14 mouse cellular contexts compared by ENCODE assay signal in genomic region chr14:75892118-75892517, GRCm38 (mm10). TPM values are rescaled to one million over a fixed set of nuclear protein-coding genes. Genes with fewer than 3 reads are reported as not detected.
DNase-seq lines count a peak whose midpoint lies in the region; ATAC-seq lines count a peak whose summit lies in the region.
"Had no signal": no experiment of that assay in that cellular context is flagged by ENCODE, and none has a peak within 500 bp of the region (broad histone marks: within the 10 kb centered on the region; RNA-seq: fewer than 3 reads in every experiment).

No protein-coding gene starts in this region.

- H3K4me3 ChIP-seq in midbrain, embryonic 14.5 days (replicated peaks; ENCODE audit: low read depth, low read length) = no peak overlapping the region
- H3K4me3 ChIP-seq: erythroblast, embryonic 14.5 days; midbrain, embryonic 12.5 days; neural tube, embryonic 13.5 days had no signal

- H3K27ac ChIP-seq in midbrain, embryonic 14.5 days (replicated peaks; ENCODE audit: low read depth, low read length) = no peak overlapping the region
- H3K27ac ChIP-seq: midbrain, embryonic 12.5 days; neural tube, embryonic 13.5 days had no signal

- WGBS in midbrain, embryonic 14.5 days = 87% methylated on average over 9 of the region's 9 CpGs

- DNase-seq in left cerebral cortex, adult 11 months (ENCODE audit: low spot score) = peak; percentile 81
- no peak for DNase-seq in left cerebral cortex, postnatal 4 days
- peak; percentile 81 for DNase-seq in gonadal fat pad, adult 2 months (ENCODE audit: low read depth)
- DNase-seq in left cerebral cortex, adult 8-10 months (ENCODE audit: low spot score in 2 of 2) = peak; percentile 62 to 93
- DNase-seq in kidney, adult 18-20 months = no peak
- DNase-seq in midbrain, embryonic 14.5 days = no peak
- DNase-seq: adrenal gland, postnatal 36 days; cerebellum, adult 8-10 months; kidney, adult 8-10 months had no signal

- H3K27me3 ChIP-seq in midbrain, embryonic 14.5 days (ENCODE audit: control insufficient read depth, insufficient read depth, low read length) = no peaks in the 10 kb centered on the region
- H3K27me3 ChIP-seq: CH12.LX; midbrain, embryonic 12.5 days; neural tube, embryonic 13.5 days had no signal

- H3K4me1 ChIP-seq in midbrain, embryonic 14.5 days (ENCODE audit: control insufficient read depth, insufficient read depth, low read length) = no peaks in the 10 kb centered on the region
- H3K4me1 ChIP-seq: midbrain, embryonic 12.5 days; neural tube, embryonic 13.5 days had no signal

- no peak overlapping the region for H3K4me2 ChIP-seq in midbrain, embryonic 14.5 days (ENCODE audit: low read length)
- H3K4me2 ChIP-seq: midbrain, embryonic 12.5 days; neural tube, embryonic 13.5 days had no signal

- no peak for ATAC-seq in activated CD4-positive, CD25-positive, alpha-beta regulatory T cell, adult 4 months
- no peak for ATAC-seq in midbrain, embryonic 14.5 days (ENCODE audit: low FRiP score, low TSS enrichment)

- intact Hi-C loops in left cerebral cortex, postnatal 4 days (cut with DNase I) = no loop called here

- H3K9me3 ChIP-seq in midbrain, embryonic 14.5 days (ENCODE audit: control insufficient read depth, low read length) = no peaks in the 10 kb centered on the region
- H3K9me3 ChIP-seq: midbrain, embryonic 12.5 days; neural tube, embryonic 13.5 days had no signal

- no peak overlapping the region for H3K9ac ChIP-seq in midbrain, embryonic 14.5 days (replicated peaks; ENCODE audit: low read length)
- H3K9ac ChIP-seq: midbrain, embryonic 12.5 days; neural tube, embryonic 13.5 days had no signal

- H3K36me3 ChIP-seq in midbrain, embryonic 14.5 days (ENCODE audit: control insufficient read depth, insufficient read depth, low read length) = peaks cover 10% of the 10 kb centered on the region

RNA-seq across cellular contexts. Expression of gene Tpt1, which starts 47.2 kb away (rescaled TPM):
- 1,000 to 10,000 TPM; 1,734 to 1,903 TPM for total RNA-seq in left cerebral cortex, postnatal 4 days (2021)
- polyA plus RNA-seq in gonadal fat pad, adult 2 months (2012; rRNA removed) = 2,435 and 2,516 TPM in 2 replicates
- total RNA-seq in left cerebral cortex, adult 8-10 months (2022) = 1,000 to 10,000 TPM in 2 of 4 experiments, 100 to 1,000 TPM in 2; 980 to 1,027 (median 1,005) TPM
- 1,000 to 10,000 TPM; 1,760 to 1,971 TPM for polyA plus RNA-seq in activated CD4-positive, CD25-positive, alpha-beta regulatory T cell, adult 4 months (2017; shearing (Covaris generic))
- polyA plus RNA-seq in midbrain, embryonic 14.5 days (2014; fragmentation: Nextera tagmentation; extraction: Ambion mirVana) = 851 and 883 TPM in 2 replicates

Comparison
In these comparisons a context has a peak if more than half of its experiments do, and no peak if none do; other contexts are left out.
1. DNase-seq: peak in left cerebral cortex, adult 11 months (single experiment), gonadal fat pad, adult 2 months (single experiment) and left cerebral cortex, adult 8-10 months (2 of 2); none in left cerebral cortex, postnatal 4 days (single experiment), kidney, adult 18-20 months (single experiment) and midbrain, embryonic 14.5 days (single experiment).